Mouse (Mus musculus): Measurements from ENCODE around the gene Rit1.
A peak's percentile ranks its signal among the peaks of the same experiment; 100 is the strongest.

GRCm38 (mm10) chr3:88677399-88677798 lies 39.2 kb upstream of the Rit1 start:
- TF ChIP-seq CTCF (IDR thresholded peaks at IDR 0.05; ENCODE audit: borderline replicate concordance, insufficient read depth, low read length) (peak; percentile 18; the same call in 1 of the 2 replicates), POLR2A (IDR thresholded peaks at IDR 0.05; ENCODE audit: low read depth, low read length) (no peak)
